Mouse (Mus musculus) midbrain, embryonic 14.5 days (tissue): Measurements from ENCODE around the gene Rab23. TPM values are rescaled to one million over a fixed set of nuclear protein-coding genes. Genes with fewer than 3 reads are reported as not detected.
A peak's percentile ranks its signal among the peaks of the same experiment; 100 is the strongest.

Source experiments
- ATAC-seq: fragments of 200-750 bp; cut with Nextera tagmentation; 2 replicates; pipeline ENCODE4 v1.8.0; 2017; ENCODE audit warnings: moderate number of reproducible peaks, moderate library complexity; ENCODE audit not compliant: low FRiP score, low TSS enrichment
- DNase-seq: peaks from one replicate; pipeline ENCODE4 v3.0.0-alpha.2; 2015
- H3K27ac ChIP-seq: fragments of 300-500 bp; sonication (generic); replicated peaks from 2 replicates; pipeline ENCODE4 v1.5.1; 2014; ENCODE audit warnings: mild to moderate bottlenecking, low read depth, low read length, moderate library complexity
- H3K27me3 ChIP-seq: fragments of 300-500 bp; sonication (generic); 2 replicates; pipeline ENCODE4 v1.6.1; 2014; ENCODE audit warnings: low read length, control low read depth, mixed read lengths; ENCODE audit not compliant: control insufficient read depth, insufficient read depth
- H3K36me3 ChIP-seq: fragments of 300-500 bp; sonication (generic); 2 replicates; pipeline ENCODE4 v1.6.1; 2014; ENCODE audit warnings: low read length, control low read depth; ENCODE audit not compliant: control insufficient read depth, insufficient read depth
- H3K4me1 ChIP-seq: fragments of 300-500 bp; sonication (generic); 2 replicates; pipeline ENCODE4 v1.6.1; 2014; ENCODE audit warnings: mild to moderate bottlenecking, antibody characterized with exemption, low read length, control low read depth; ENCODE audit not compliant: control insufficient read depth, insufficient read depth
- H3K4me2 ChIP-seq: fragments of 300-500 bp; sonication (generic); 2 replicates; pipeline ENCODE4 v1.6.1; 2014; ENCODE audit warnings: mild to moderate bottlenecking, low read length, moderate library complexity
- H3K4me3 ChIP-seq: fragments of 300-500 bp; sonication (generic); replicated peaks from 2 replicates; pipeline ENCODE4 v1.5.1; 2014; ENCODE audit warnings: low read depth, low read length
- H3K9ac ChIP-seq: fragments of 300-500 bp; sonication (generic); replicated peaks from 2 replicates; pipeline ENCODE4 v1.6.1; 2014; ENCODE audit warnings: mild to moderate bottlenecking, low read length, moderate library complexity
- H3K9me3 ChIP-seq: fragments of 300-500 bp; sonication (generic); 2 replicates; pipeline ENCODE4 v1.6.1; 2016; ENCODE audit warnings: low read length, control low read depth, mixed read lengths; ENCODE audit not compliant: control insufficient read depth
- WGBS: fragments of 180-500 bp; shearing (Covaris S2); extraction: QIAGEN DNeasy Blood & Tissue Kit; methylation state at CpG from one replicate; pipeline ENCODE4 v1.1.7; 2014; 5-methylcytosine and 5-hydroxymethylcytosine counted together
- polyA plus RNA-seq: library from polyadenylated mRNA; unstranded; fragments of >200 nt; fragmentation: Nextera tagmentation; extraction: Ambion mirVana; gene quantifications from 2 replicates; pipeline ENCODE4 v1.2.1, GENCODE M21; 2014

Gene Rab23
- polyA plus RNA-seq, 1 experiment from 2014 or later, result 29.9 TPM

GRCm38 (mm10) chr1:33688810-33689209, 30.9 kb upstream of the Rab23 start:
- DNase-seq (no peak), ATAC-seq (no peak)
- no peaks in the 10 kb centered on the region for H3K36me3 ChIP-seq
- H3K4me1 ChIP-seq, result no peaks in the 10 kb centered on the region
- H3K9me3 ChIP-seq, result no peaks in the 10 kb centered on the region
- no peak overlapping the region for H3K27ac ChIP-seq
- H3K4me3 ChIP-seq, result no peak overlapping the region
- 73% methylated on average over 2 of the region's 2 CpGs for WGBS
- no peaks in the 10 kb centered on the region for H3K27me3 ChIP-seq
- no peak overlapping the region for H3K9ac ChIP-seq
- no peak overlapping the region for H3K4me2 ChIP-seq

GRCm38 (mm10) chr1:33689446-33690086, 30.1 kb upstream of the Rab23 start:
- H3K4me2 ChIP-seq, result no peak overlapping the region
- no peaks in the 10 kb centered on the region for H3K36me3 ChIP-seq
- no peaks in the 10 kb centered on the region for H3K4me1 ChIP-seq
- 88% methylated on average over 8 of the region's 8 CpGs for WGBS
- no peak overlapping the region for H3K9ac ChIP-seq
- H3K4me3 ChIP-seq, result no peak overlapping the region
- no peaks in the 10 kb centered on the region for H3K9me3 ChIP-seq
- H3K27me3 ChIP-seq, result no peaks in the 10 kb centered on the region
- no peak for DNase-seq
- ATAC-seq, result no peak
- H3K27ac ChIP-seq, result no peak overlapping the region

GRCm38 (mm10) chr1:33690087-33690448, 29.6 kb upstream of the Rab23 start:
- DNase-seq, result no peak
- Histone ChIP-seq H3K27me3 (no peaks in the 10 kb centered on the region), H3K9ac (no peak overlapping the region), H3K9me3 (no peaks in the 10 kb centered on the region), H3K4me1 (no peaks in the 10 kb centered on the region), H3K36me3 (no peaks in the 10 kb centered on the region), H3K4me3 (no peak overlapping the region), H3K27ac (no peak overlapping the region), H3K4me2 (no peak overlapping the region)
- 55% methylated on average over 4 of the region's 4 CpGs for WGBS
- no peak for ATAC-seq

- Histone ChIP-seq H3K4me1 (no peaks in the 10 kb centered on the region), H3K27me3 (no peaks in the 10 kb centered on the region), H3K36me3 (no peaks in the 10 kb centered on the region), H3K27ac (no peak overlapping the region), H3K4me2 (no peak overlapping the region), H3K4me3 (no peak overlapping the region), H3K9ac (no peak overlapping the region), H3K9me3 (no peaks in the 10 kb centered on the region)
- 81% methylated on average over 3 of the region's 3 CpGs for WGBS
- DNase-seq, result no peak
- no peak for ATAC-seq
Observed at GRCm38 (mm10) chr1:33693893-33694292, 25.8 kb upstream of the Rab23 start.

GRCm38 (mm10) chr1:33696016-33696415, 23.7 kb upstream of the Rab23 start:
- no peak overlapping the region for H3K27ac ChIP-seq
- 92% methylated on average over 2 of the region's 2 CpGs for WGBS
- DNase-seq (no peak), ATAC-seq (no peak)
- no peaks in the 10 kb centered on the region for H3K27me3 ChIP-seq
- H3K4me3 ChIP-seq, result no peak overlapping the region
- H3K9me3 ChIP-seq, result no peaks in the 10 kb centered on the region
- H3K36me3 ChIP-seq, result no peaks in the 10 kb centered on the region
- no peaks in the 10 kb centered on the region for H3K4me1 ChIP-seq
- H3K9ac ChIP-seq, result no peak overlapping the region
- no peak overlapping the region for H3K4me2 ChIP-seq

GRCm38 (mm10) chr1:33701244-33701643, 18.4 kb upstream of the Rab23 start:
- H3K27ac ChIP-seq, result no peak overlapping the region
- no peaks in the 10 kb centered on the region for H3K27me3 ChIP-seq
- 87% methylated on average over 3 of the region's 3 CpGs for WGBS
- no peak overlapping the region for H3K4me3 ChIP-seq
- no peak overlapping the region for H3K4me2 ChIP-seq
- H3K36me3 ChIP-seq, result no peaks in the 10 kb centered on the region
- no peak overlapping the region for H3K9ac ChIP-seq
- ATAC-seq, result no peak
- no peaks in the 10 kb centered on the region for H3K9me3 ChIP-seq
- DNase-seq, result no peak
- no peaks in the 10 kb centered on the region for H3K4me1 ChIP-seq

GRCm38 (mm10) chr1:33709615-33710014, 10.1 kb upstream of the Rab23 start:
- WGBS, result 88% methylated on average over 2 of the region's 2 CpGs
- no peak for ATAC-seq
- Histone ChIP-seq H3K36me3 (no peaks in the 10 kb centered on the region), H3K27me3 (no peaks in the 10 kb centered on the region), H3K9me3 (no peaks in the 10 kb centered on the region), H3K4me2 (no peak overlapping the region), H3K4me3 (no peak overlapping the region), H3K27ac (no peak overlapping the region), H3K4me1 (no peaks in the 10 kb centered on the region), H3K9ac (no peak overlapping the region)
- no peak for DNase-seq

- H3K36me3 ChIP-seq, result no peaks in the 10 kb centered on the region
- no peak overlapping the region for H3K9ac ChIP-seq
- no peaks in the 10 kb centered on the region for H3K27me3 ChIP-seq
- DNase-seq (no peak), ATAC-seq (no peak)
- no peak overlapping the region for H3K4me3 ChIP-seq
- H3K4me2 ChIP-seq, result no peak overlapping the region
- 0 out of 2 replicates have a peak, but pooled peaks cover 3% of the 10 kb centered on the region for H3K4me1 ChIP-seq
- H3K27ac ChIP-seq, result no peak overlapping the region
- no peaks in the 10 kb centered on the region for H3K9me3 ChIP-seq
- 87% methylated on average over 5 of the region's 5 CpGs for WGBS
Observed at GRCm38 (mm10) chr1:33712026-33712425, 7.7 kb upstream of the Rab23 start.

- H3K4me3 ChIP-seq, result no peak overlapping the region
- 0 out of 2 replicates have a peak, but pooled peaks cover 7% of the 10 kb centered on the region for H3K4me1 ChIP-seq
- H3K9me3 ChIP-seq, result no peaks in the 10 kb centered on the region
- peak; percentile 51 for DNase-seq
- no peak for ATAC-seq
- peak overlapping the region; percentile 15; the same call in 1 of the 2 replicates for H3K4me2 ChIP-seq
- no peak overlapping the region for H3K9ac ChIP-seq
- no peaks in the 10 kb centered on the region for H3K27me3 ChIP-seq
- WGBS, result 6% methylated on average over 10 of the region's 10 CpGs
- H3K36me3 ChIP-seq, result no peaks in the 10 kb centered on the region
- H3K27ac ChIP-seq, result no peak overlapping the region
Observed at GRCm38 (mm10) chr1:33714796-33715195, 4.9 kb upstream of the Rab23 start.
